Comparison of ENCODE assay signal across 8 mouse cellular contexts in genomic region chr11:50931451-50931866, GRCm38 (mm10). TPM values are rescaled to one million over a fixed set of nuclear protein-coding genes. Genes with fewer than 3 reads are reported as not detected.
DNase-seq lines count a peak whose midpoint lies in the region; ATAC-seq lines count a peak whose summit lies in the region.

TSS of gene Zfp354b (minus strand) at chr11:50931633.

- WGBS in intestine, embryonic 15.5 days: under 1% methylated on average over 18 of the region's 18 CpGs

- peak within 1 kb of the TSS; percentile 71 for H3K4me3 ChIP-seq in intestine, embryonic 15.5 days (replicated peaks)
- peak within 1 kb of the TSS; percentile 92 for H3K4me3 ChIP-seq in megakaryocyte, embryonic 14.5 days (replicated peaks)

- peak; percentile 70 to 74 for DNase-seq in adrenal gland, adult 18-20 months (ENCODE audit: low spot score in 2 of 2)
- DNase-seq in embryo, embryonic 10.5 days (ENCODE audit: low spot score): peak; percentile 97
- peak; percentile 66 to 69 for DNase-seq in gastrocnemius, postnatal 36 days
- peak; percentile 89 for DNase-seq in left cerebral cortex, postnatal 10 days (ENCODE audit: extremely low spot score in 1 of 2, low spot score in 2 of 2)
- DNase-seq in right cerebral cortex, postnatal 14 days: peak; percentile 78
- peak; percentile 60 for DNase-seq in urinary bladder, postnatal 25 days (ENCODE audit: low spot score)

- no peaks in the 10 kb centered on the region for H3K9me3 ChIP-seq in intestine, embryonic 15.5 days
- peaks cover 16% of the 10 kb centered on the region; the same call in 1 of the 2 replicates for H3K9me3 ChIP-seq in megakaryocyte, embryonic 14.5 days

- H3K36me3 ChIP-seq in intestine, embryonic 15.5 days: no peaks in the 10 kb centered on the region
- H3K36me3 ChIP-seq in megakaryocyte, embryonic 14.5 days (replicated peaks; ENCODE audit: low read length): no peaks in the 10 kb centered on the region

- peak; percentile 96 for ATAC-seq in intestine, embryonic 15.5 days

- intact Hi-C loops in gastrocnemius, postnatal 36 days (cut with DNase I): loop anchor here (1.0 to 5.0 kb wide), 2 partner anchors 104 to 128 kb away; partner anchors contain the start of genes Zfp354a and Zfp354c
- intact Hi-C loops in left cerebral cortex, postnatal 10 days (cut with DNase I): no loop called here

- H3K4me1 ChIP-seq in intestine, embryonic 15.5 days (replicated peaks): no peaks in the 10 kb centered on the region
- peaks cover 10% of the 10 kb centered on the region for H3K4me1 ChIP-seq in megakaryocyte, embryonic 14.5 days

- peak within 1 kb of the TSS; percentile 94 for H3K4me2 ChIP-seq in intestine, embryonic 15.5 days (replicated peaks)

- no peaks in the 10 kb centered on the region; the same call in 1 of the 2 replicates for H3K27me3 ChIP-seq in intestine, embryonic 15.5 days (replicated peaks)
- H3K27me3 ChIP-seq in megakaryocyte, embryonic 14.5 days (replicated peaks): peaks cover 19% of the 10 kb centered on the region

- 0 out of 2 replicates have a peak within 1 kb of the TSS, but pooled peaks have one; percentile 17 for H3K27ac ChIP-seq in intestine, embryonic 15.5 days

- H3K9ac ChIP-seq in intestine, embryonic 15.5 days: peak within 1 kb of the TSS; percentile 70

RNA-seq across cellular contexts. Expression of gene Zfp354b, which starts in this region (rescaled TPM):
- 1 to 10 TPM; 2.2 to 2.9 TPM for total RNA-seq in adrenal gland, adult 18-20 months (2021)
- total RNA-seq in gastrocnemius, postnatal 36 days (2021): 1 to 10 TPM; 1.9 to 2.1 TPM
- polyA plus RNA-seq in intestine, embryonic 15.5 days (2015; fragmentation: Nextera tagmentation; extraction: Ambion mirVana): 0.71 and 1.2 TPM in 2 replicates
- total RNA-seq in left cerebral cortex, postnatal 10 days (2021): 1 to 10 TPM; 4.8 to 5.2 TPM
- polyA plus RNA-seq in megakaryocyte, embryonic 14.5 days (2012; ENCODE audit: insufficient read depth, low replicate concordance): not detected in 2 replicates

Comparison
In these comparisons a context has a peak if more than half of its experiments do, and no peak if none do; other contexts are left out.
1. Peak in every context shown above with its lines: DNase-seq, ATAC-seq, H3K4me3 ChIP-seq and H3K27ac ChIP-seq.